Mouse (Mus musculus): ENCODE results near the gene Iah1. TPM values are rescaled to one million over a fixed set of nuclear protein-coding genes. Genes with fewer than 3 reads are reported as not detected.

Gene Iah1
- polyA plus RNA-seq (2015; fragmentation: Nextera tagmentation; extraction: Ambion mirVana) = 37.9 and 39.3 TPM in 2 replicates

GRCm38 (mm10) chr12:21315923-21316868 lies at the start of gene Iah1:
Iah1 (plus strand) TSS chr12:21316389.
- WGBS = 2% methylated on average over 59 of the region's 59 CpGs
- Histone ChIP-seq H3K4me1 (replicated peaks) (peaks cover 4% of the 10 kb centered on the region), H3K27me3 (no peaks in the 10 kb centered on the region), H3K36me3 (peaks cover 49% of the 10 kb centered on the region), H3K9me3 (no peaks in the 10 kb centered on the region), H3K9ac (peak within 1 kb of the TSS; percentile 78), H3K4me2 (peak within 1 kb of the TSS; percentile 71), H3K4me3 (peak within 1 kb of the TSS; percentile 56), H3K27ac (peak within 1 kb of the TSS; percentile 32)
- peak; percentile 90 for ATAC-seq (ENCODE audit: low FRiP score)

GRCm38 (mm10) chr12:21266784-21267098 lies 49.4 kb upstream of the Iah1 start:
- peak; percentile 43; the same call in 1 of the 2 replicates for ATAC-seq (ENCODE audit: low FRiP score)
- Histone ChIP-seq H3K4me1 (replicated peaks) (no peaks in the 10 kb centered on the region), H3K9me3 (no peaks in the 10 kb centered on the region), H3K27ac (no peak overlapping the region), H3K36me3 (peaks cover 84% of the 10 kb centered on the region), H3K9ac (no peak overlapping the region), H3K4me2 (no peak overlapping the region), H3K4me3 (no peak overlapping the region), H3K27me3 (no peaks in the 10 kb centered on the region)
- 79% methylated on average over 2 of the region's 2 CpGs for WGBS

GRCm38 (mm10) chr12:21268083-21268616 lies 48.0 kb upstream of the Iah1 start:
- 92% methylated on average over 8 of the region's 8 CpGs for WGBS
- H3K36me3 ChIP-seq = peaks cover 76% of the 10 kb centered on the region
- ATAC-seq (ENCODE audit: low FRiP score) = no peak

GRCm38 (mm10) chr12:21274446-21274845 lies 41.7 kb upstream of the Iah1 start:
- WGBS = 71% methylated on average over 7 of the region's 7 CpGs
- H3K9ac ChIP-seq = no peak overlapping the region

More at GRCm38 (mm10) chr12:21268083-21268616, 48.0 kb upstream of the Iah1 start:
- Histone ChIP-seq H3K4me3 (no peak overlapping the region), H3K9ac (no peak overlapping the region), H3K27ac (no peak overlapping the region), H3K9me3 (no peaks in the 10 kb centered on the region), H3K4me1 (replicated peaks) (no peaks in the 10 kb centered on the region), H3K27me3 (no peaks in the 10 kb centered on the region), H3K4me2 (no peak overlapping the region)

GRCm38 (mm10) chr12:21277352-21277864 lies 38.8 kb upstream of the Iah1 start:
- Histone ChIP-seq H3K9ac (no peak overlapping the region), H3K9me3 (no peaks in the 10 kb centered on the region), H3K4me2 (no peak overlapping the region), H3K27ac (no peak overlapping the region), H3K4me1 (replicated peaks) (no peaks in the 10 kb centered on the region), H3K36me3 (peaks cover 15% of the 10 kb centered on the region), H3K27me3 (no peaks in the 10 kb centered on the region), H3K4me3 (no peak overlapping the region)
- 86% methylated on average over 1 of the region's 1 CpGs for WGBS
- ATAC-seq (ENCODE audit: low FRiP score) = no peak

More at GRCm38 (mm10) chr12:21274446-21274845, 41.7 kb upstream of the Iah1 start:
- no peak overlapping the region for H3K4me2 ChIP-seq
- H3K4me3 ChIP-seq = no peak overlapping the region
- peaks cover 42% of the 10 kb centered on the region for H3K36me3 ChIP-seq
- ATAC-seq (ENCODE audit: low FRiP score) = no peak
- H3K27ac ChIP-seq = peak overlapping the region; percentile 35; the same call in 1 of the 2 replicates
- H3K9me3 ChIP-seq = no peaks in the 10 kb centered on the region
- H3K4me1 ChIP-seq (replicated peaks) = no peaks in the 10 kb centered on the region
- H3K27me3 ChIP-seq = no peaks in the 10 kb centered on the region

- peak within 1 kb of the TSS; percentile 65 for H3K4me3 ChIP-seq
- no peaks in the 10 kb centered on the region; the same call in 1 of the 2 replicates for H3K36me3 ChIP-seq
- ATAC-seq (ENCODE audit: low FRiP score) = no peak
- peak within 1 kb of the TSS; percentile 90 for H3K9ac ChIP-seq
- no peaks in the 10 kb centered on the region for H3K9me3 ChIP-seq
- 58% methylated on average over 11 of the region's 11 CpGs for whole genome bisulfite sequencing
- peak within 1 kb of the TSS; percentile 94 for H3K27ac ChIP-seq
- H3K27me3 ChIP-seq = no peaks in the 10 kb centered on the region
- peak within 1 kb of the TSS; percentile 83 for H3K4me2 ChIP-seq
- H3K4me1 ChIP-seq (replicated peaks) = peaks cover 35% of the 10 kb centered on the region
These were observed 31.3 kb upstream of the Iah1 start, which contains the start of gene Cpsf3 for GRCm38 (mm10) chr12:21284761-21285441. Cpsf3 (plus strand) TSS chr12:21285391.

- peak overlapping the region; percentile 65 for H3K4me3 ChIP-seq
- no peaks in the 10 kb centered on the region for H3K9me3 ChIP-seq
- H3K27ac ChIP-seq = peak overlapping the region; percentile 94
- H3K9ac ChIP-seq = peak overlapping the region; percentile 90
- no peak for ATAC-seq (ENCODE audit: low FRiP score)
- H3K27me3 ChIP-seq = no peaks in the 10 kb centered on the region
- under 1% methylated on average over 42 of the region's 47 CpGs for WGBS
- H3K4me1 ChIP-seq (replicated peaks) = peaks cover 35% of the 10 kb centered on the region
- peaks cover 7% of the 10 kb centered on the region; the same call in 1 of the 2 replicates for H3K36me3 ChIP-seq
- peak overlapping the region; percentile 83 for H3K4me2 ChIP-seq
These were observed 30.5 kb upstream of the Iah1 start for GRCm38 (mm10) chr12:21285508-21286242.

GRCm38 (mm10) chr12:21286243-21286622 lies 30.0 kb upstream of the Iah1 start, which contains the start of gene Itgb1bp1:
Itgb1bp1 (minus strand) TSS chr12:21286284.
- H3K27ac ChIP-seq = peak within 1 kb of the TSS; percentile 94
- WGBS = under 1% methylated on average over 28 of the region's 28 CpGs
- no peaks in the 10 kb centered on the region for H3K9me3 ChIP-seq
- no peaks in the 10 kb centered on the region for H3K27me3 ChIP-seq
- peaks cover 13% of the 10 kb centered on the region for H3K36me3 ChIP-seq
- H3K4me1 ChIP-seq (replicated peaks) = peaks cover 35% of the 10 kb centered on the region
- peak within 1 kb of the TSS; percentile 90 for H3K9ac ChIP-seq
- peak within 1 kb of the TSS; percentile 65 for H3K4me3 ChIP-seq
- H3K4me2 ChIP-seq = peak within 1 kb of the TSS; percentile 83
- ATAC-seq (ENCODE audit: low FRiP score) = peak; percentile 94

GRCm38 (mm10) chr12:21286712-21287650 lies 29.2 kb upstream of the Iah1 start:
- Histone ChIP-seq H3K4me3 (peak overlapping the region; percentile 65), H3K4me1 (replicated peaks) (peaks cover 35% of the 10 kb centered on the region), H3K36me3 (peaks cover 20% of the 10 kb centered on the region), H3K27me3 (no peaks in the 10 kb centered on the region), H3K9ac (peak overlapping the region; percentile 90), H3K9me3 (no peaks in the 10 kb centered on the region), H3K27ac (peak overlapping the region; percentile 94), H3K4me2 (peak overlapping the region; percentile 83)
- 36% methylated on average over 18 of the region's 18 CpGs for WGBS
- ATAC-seq (ENCODE audit: low FRiP score) = peak; percentile 55

GRCm38 (mm10) chr12:21288716-21289395 lies 27.3 kb upstream of the Iah1 start:
- WGBS = 94% methylated on average over 3 of the region's 3 CpGs
- Histone ChIP-seq H3K4me2 (no peak overlapping the region), H3K36me3 (peaks cover 39% of the 10 kb centered on the region), H3K27me3 (no peaks in the 10 kb centered on the region), H3K4me3 (no peak overlapping the region), H3K9ac (no peak overlapping the region), H3K4me1 (replicated peaks) (peaks cover 35% of the 10 kb centered on the region), H3K27ac (no peak overlapping the region), H3K9me3 (no peaks in the 10 kb centered on the region)
- ATAC-seq (ENCODE audit: low FRiP score) = no peak
